Mouse (Mus musculus): Measurements from ENCODE around the gene Gstt1.
A peak's percentile ranks its signal among the peaks of the same experiment; 100 is the strongest.
"Not testable (repeated sequence)": the region's sequence is repeated elsewhere in the genome, so short reads cannot be mapped to it uniquely, and the experiment has no call there.

Gene Gstt1

DNA sequence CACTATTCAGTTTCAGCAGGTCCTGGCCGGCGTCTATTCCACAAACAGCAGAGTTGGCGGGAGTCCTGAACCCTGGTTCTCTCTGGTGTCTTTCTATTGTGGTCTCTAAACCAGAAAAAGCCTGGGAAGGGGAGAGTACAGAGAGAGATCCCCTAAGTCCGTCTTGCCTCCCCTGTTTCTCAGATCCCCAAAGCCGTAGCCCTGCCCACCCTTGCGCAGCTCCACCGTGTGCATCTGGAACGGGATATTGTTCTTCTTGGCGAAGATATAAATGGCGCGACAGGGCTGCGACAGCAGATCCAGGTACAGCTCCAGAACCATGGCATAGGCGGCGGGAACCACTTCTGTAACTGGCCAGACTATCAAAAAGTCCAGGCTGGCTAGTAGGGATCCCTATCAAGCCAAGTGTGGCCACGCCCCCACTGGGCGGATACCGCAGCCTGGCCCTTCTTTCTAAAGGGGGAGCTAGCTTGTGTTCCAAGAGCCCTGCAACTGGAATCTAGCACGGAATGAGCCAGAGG, at the start of gene Gstt1:
Gstt1 (minus strand) TSS at position 409 of the 521 bp plus-strand sequence.
- DNase-seq: peak; percentile 67

DNA sequence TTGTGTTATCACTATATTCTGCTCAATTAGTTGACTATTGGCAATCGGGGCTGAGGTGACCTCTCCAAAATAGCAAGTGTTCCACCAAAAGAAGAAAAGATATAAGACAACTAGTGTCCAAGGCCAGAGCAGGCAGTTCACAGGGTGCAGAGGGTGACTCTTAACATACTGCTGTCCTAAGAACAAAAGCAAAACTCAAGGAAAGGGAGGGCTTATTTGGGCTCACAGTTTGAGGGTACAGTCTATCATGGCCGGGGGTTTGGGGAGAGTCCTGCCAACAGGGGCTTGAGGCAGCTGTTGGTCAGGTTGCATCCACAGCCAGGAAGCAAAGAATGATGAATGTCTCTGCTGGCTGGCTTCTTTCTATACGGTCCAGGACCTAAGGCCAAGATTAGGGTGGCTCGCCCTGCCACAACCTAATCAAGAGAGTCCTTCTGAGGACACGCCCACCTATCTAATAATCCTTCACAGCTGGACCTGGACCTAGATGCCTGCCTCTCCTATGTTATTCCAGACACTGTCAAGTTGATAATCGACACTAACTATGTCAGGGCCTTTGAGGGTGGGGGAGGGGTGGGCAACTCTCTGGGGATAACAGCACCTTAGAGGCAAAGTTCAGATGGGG, 47.0 kb upstream of the Gstt1 start:
- no peak for DNase-seq

DNA sequence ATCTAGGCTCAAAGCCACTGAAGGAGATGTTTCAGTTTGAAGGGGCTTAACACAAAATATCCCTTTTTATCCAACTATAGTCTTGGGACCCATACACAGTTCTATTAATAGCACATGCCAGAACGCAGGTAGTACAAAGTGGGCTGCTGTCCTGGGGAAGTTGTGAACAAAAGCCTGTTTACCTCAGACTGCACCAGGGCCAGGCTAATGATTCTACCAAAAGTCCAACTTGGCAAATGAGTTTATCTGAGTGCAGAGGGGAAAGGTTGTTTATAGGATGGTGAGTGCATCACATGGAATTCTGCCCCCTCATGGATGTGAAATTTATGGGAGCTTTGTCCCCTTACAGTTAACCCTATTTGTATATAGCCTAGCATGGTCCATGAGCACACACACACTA, 46.4 kb upstream of the Gstt1 start:
- no peak for DNase-seq

DNA sequence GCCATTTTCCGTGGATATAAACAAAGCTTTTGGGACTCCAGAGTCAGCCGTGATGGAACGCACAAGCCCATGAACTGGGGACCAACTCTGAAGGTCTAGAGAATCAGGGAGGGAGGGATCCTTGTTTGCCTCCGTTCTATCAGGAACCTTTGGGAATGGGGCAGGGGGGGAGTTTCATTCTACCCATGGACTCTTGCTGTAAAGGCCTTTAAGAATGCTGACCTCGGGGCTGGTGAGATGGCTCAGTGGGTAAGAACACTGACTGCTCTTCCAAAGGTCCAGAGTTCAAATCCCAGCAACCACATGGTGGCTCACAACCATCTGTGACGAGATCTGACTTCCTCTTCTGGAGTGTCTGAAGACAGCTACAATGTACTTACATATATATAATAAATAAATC, 45.5 kb upstream of the Gstt1 start:
- not testable (repeated sequence) for DNase-seq

DNA sequence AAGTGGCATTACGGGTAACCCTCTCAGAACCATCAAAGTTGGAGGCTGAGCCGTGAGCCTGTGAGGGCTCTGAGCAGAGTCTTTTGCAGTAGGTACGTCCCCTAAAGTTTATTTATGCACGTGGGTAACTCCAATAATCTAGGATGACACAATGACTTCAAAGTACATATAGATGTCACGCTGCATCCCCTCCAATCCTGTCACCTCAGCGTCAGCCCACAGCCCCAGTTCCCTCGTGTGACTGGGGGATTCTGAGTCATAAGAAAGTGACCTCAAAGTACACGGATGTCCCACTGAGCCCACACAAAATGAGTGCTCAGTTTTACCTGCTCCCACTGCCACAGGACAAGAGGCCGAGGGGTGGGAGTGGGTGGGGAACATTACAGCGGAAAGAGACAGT, 40.7 kb upstream of the Gstt1 start:
- no peak for DNase-seq

DNA sequence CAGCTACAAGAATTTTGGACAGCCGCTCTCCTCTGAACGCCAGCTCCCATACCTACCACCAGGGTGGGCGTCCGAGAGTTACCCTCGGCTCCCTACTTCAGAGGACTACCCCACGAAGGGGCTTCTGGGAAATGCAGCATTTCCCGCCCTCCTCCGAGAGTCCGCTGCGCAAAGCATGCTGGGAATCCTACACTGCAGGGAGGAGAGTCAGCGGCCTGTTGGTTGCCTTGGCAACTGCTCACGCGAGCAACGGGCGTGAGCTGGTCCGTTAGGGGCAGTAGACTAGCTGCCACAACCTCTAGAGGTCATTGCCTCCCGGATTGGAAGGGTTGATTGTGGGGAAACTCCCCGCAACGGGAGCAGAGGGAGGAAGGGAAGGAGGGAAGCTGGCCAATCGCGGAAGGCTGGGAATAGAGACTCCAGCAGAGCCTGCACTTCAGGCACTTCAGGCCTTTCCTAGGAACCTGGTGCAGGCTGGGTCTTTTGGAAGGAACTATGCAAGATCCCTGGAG, 38.9 kb upstream of the Gstt1 start, which contains the start of gene Gstt2:
Gstt2 (minus strand) TSS at position 177 of the 512 bp plus-strand sequence.
- DNase-seq: peak; percentile 98

DNA sequence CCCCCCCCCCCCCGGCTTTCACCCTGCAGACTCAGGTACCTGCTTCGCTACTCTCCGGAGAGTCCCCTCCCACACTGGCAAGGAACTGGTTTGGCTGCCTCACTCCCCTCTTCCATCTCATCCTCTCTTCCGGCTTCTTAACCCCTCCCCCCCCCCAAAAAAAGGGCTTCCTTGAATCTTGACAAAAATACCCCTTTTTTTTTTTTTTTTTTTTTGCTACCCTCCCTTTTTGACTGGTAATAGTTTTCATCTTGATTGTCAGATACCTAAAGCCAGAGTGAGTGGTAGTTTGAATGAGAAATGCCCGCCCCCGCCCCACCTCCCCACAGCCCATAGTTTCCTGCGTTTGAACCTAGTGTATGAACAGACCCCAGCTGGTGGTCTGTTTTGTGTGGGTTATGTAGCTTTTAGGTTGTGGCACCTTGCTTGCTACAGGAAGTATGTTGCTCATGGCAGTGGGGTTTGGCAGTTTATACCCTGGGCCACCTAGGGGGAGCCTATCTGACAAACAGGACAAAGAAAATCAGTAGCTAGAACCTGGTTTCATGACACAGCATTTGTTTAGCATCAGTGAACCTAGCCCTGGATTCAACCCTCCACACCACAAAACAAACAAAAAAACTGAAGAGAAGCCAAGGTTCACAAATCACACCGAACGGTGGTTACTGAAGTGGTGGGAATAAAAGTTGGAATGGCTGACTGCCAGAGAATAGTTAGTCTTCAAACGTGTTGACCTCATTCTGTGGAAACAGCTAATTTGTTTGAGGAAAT, 37.6 kb upstream of the Gstt1 start:
- peak; percentile 31 for DNase-seq

DNA sequence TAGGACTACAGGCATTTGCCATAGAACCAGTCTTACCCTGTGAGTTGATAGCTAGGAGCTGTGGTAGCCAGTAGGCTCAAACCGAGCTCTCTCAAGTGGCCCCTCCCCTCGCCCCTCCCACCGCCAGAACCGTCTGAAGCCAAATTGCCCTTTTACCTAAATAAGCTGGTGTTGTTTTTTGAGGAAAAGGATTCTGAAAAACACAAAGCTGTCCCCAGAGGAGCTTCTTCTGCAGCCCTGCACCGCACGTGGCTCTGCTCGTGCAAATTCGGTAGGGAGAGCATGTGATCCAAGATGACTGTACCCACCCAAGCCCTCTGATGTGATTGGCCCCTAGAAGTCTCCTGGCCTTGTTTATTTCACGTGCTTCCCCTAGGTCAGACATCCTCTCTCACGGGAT, 36.9 kb upstream of the Gstt1 start:
- peak; percentile 68 for DNase-seq

DNA sequence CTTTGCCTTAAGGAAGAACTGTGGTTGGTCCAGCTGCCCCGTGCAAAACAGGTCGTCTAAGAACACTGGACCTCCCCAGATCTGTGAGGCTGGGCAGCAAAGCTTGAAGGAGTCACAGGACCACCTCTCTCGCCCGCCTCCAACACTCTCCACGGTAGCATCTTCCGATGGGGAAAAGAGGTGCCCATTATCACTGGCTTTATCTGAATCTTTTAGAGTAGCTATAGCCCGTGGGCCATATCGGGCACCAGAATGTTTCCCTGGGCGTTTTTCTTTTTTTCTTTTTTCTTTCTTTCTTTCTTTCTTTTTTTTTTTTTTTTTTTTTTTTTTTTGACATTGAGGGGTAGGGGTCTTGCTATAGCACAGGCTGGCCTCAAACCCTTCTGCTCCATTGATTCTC, 36.3 kb upstream of the Gstt1 start:
- no peak for DNase-seq

DNA sequence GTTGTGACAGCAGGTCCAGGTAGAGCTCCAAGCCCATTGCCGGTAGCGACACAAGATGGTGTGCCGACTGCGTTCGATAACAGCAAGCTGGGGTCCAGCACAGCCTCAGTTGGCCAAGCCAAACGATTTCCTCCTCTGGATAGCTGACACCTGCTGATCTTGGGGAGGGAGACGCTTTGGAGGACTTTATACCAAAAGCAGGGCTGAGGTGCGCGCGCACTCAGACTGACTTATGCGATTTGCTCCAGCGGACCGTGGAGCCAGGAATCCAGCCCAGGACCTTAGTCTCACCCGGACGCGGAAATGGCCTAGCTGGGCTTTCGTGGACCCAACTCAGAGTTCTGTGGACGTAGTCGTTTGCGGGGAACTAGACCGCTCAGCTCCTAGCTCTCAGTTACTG, 35.9 kb upstream of the Gstt1 start:
- DNase-seq: peak; percentile 70

DNA sequence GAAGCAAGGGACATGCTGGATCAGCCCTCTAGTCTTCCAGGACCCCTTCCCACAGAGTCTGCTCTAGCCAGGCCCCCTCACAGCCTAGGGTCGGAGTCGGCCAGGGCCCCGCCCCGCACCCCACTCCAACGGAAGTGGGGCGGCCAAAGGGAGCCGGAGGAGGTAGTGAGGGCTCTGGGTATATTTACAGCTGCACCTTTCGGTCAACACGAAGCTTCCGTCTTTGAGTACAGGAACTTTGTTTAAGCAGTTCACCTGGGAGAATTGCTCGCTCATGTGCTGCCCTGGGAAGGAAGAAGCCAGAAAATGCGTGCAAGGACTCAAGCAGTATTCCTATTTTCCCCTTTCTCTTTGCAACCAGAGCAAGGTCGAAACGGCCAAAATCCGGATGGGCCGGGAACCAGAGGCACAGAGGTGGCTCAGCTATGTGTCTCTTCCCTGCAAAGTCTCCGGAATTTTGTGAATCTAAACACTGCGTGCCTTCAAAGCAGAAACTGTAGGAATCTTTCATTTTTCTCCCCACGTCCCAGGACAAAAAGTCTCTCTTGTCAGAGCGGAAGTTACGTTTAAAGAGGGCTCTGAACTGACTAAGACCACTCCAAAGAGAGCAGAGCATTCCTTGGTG, 35.2 kb upstream of the Gstt1 start:
- no peak for DNase-seq

DNA sequence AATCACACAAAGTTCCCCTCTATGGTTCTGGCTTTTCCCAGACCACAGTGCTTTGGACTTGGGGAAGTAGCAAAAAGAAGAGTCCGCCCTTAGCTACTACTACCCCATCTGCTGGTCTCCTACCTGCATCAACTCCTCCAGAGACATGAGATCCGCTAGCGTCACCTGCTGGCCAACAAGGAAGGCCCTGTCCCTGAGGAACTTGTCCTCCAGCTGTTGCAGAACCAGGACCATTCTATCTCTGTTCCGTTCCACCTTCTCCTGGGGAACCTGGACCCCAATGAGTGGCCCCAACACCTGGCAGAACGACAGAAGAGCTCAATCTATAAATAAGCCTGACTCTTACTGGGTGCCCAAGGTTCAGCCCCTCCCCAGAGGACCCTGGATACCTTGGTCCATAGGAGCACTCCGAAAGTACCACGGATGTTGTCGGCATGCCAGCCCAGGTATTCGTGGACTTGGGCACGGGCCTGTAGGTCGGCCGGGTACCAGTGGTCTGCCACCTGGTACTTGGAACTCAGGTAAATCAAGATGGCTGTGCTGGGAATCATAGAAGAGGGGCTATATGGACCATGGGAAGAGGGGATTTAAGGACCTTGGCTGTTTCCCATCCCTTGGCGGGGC, 34.0 kb upstream of the Gstt1 start:
- peak; percentile 45 for DNase-seq

DNA sequence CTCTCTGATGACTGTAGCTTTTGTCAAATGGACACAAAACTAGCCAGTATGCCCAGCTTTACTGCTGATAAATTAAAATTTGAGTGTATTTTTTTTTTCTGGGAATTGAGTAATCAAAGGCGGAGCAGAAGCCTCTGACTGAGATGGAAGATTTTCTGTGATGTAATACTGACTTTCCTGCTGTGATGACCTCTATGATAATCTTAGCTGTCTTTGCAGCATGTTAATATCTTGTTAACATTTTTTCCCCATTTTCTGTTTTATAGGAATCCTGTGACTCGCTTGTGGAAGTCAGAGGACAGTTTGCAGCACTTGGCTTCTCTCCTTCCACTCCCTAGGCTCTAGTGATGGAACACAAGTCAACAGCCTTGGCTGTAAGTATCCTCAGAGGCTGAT, 31.9 kb upstream of the Gstt1 start:
- no peak for DNase-seq

DNA sequence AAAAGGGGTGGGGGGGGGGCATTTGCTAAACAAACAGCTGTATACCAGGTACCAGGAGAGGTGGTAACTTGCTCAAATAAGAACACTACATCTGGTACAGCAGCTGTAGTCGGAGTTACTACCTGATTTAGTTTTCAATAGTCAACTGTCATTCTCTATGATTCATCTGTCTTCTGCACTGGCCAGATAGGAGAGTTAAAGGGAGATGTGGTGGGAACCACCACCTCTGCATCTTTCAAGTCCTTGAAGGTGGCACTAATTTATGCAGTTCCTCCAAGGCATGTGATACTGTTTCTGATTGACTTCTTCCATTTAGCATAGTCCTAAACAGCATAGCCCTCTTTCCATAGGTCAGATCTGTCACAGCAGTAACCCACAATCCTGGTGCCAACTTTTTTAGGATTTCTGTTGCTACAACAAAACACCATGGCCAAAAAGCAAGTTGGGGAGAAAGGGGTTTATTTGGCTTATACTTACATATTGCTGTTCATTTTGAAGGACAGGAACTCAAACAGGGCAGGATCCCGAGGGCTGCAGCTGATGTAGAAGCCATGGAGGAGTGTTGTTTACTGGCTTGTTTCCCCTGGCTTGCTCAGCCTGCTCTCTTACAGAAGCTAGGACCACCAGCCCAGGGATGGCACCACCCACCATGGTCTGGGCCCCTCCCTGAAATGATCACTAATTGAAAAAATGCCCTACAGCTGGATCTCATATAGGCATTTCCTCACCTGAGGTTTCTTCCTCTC, 31.3 kb upstream of the Gstt1 start:
- DNase-seq: no peak

DNA sequence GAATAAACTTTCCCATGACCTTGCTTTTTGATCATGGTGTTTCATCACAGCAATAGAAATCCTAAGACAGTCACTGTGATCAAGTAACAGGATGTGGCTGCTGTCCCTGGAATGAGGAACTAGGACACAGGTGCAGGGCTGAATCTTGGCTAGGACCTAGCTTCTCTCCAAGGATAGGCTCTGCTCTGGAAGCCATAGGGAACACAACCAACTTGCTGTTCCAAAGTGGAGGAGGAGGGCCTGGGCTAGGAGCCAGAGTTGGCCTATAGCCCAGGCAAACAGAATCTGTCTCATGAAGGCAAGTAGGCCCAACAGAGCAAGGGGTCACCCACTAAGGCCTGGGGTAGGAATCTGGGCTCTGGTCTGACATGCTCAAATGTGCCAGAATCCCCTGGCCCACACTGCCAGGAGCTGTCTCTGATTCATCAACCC, 30.1 kb upstream of the Gstt1 start:
- DNase-seq: no peak

DNA sequence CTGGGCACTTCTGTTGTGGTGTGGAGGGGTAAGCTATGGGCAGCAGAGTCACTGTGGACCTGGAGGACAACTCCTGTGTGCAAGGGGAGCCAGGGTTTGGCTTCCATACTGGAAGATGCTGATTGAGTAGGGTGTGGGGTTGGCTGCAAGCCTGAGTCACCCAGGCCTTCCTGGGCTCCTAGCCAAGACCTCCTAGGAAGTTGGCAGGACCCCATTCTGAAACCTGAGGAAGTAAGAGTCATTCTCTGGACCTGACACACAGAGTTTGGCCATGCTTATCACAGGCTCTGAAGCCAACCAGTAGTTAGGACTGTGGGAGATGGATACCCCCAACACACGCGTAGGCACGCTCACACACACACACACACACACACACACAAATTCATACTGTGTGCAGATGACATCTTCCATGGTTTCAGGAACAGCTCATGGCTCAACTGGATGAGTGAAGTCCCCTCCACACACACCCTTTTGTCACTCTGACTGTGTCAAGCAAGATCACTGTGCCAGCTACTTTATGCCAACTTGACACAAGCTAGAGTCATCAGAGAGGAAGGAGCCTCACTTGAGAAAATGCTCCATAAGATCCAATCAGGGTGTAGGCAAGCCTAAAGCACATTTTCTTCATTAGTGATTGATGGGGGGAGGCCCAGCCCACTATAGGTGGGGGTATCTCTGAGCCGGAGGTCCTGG, 29.4 kb upstream of the Gstt1 start:
- no peak for DNase-seq

DNA sequence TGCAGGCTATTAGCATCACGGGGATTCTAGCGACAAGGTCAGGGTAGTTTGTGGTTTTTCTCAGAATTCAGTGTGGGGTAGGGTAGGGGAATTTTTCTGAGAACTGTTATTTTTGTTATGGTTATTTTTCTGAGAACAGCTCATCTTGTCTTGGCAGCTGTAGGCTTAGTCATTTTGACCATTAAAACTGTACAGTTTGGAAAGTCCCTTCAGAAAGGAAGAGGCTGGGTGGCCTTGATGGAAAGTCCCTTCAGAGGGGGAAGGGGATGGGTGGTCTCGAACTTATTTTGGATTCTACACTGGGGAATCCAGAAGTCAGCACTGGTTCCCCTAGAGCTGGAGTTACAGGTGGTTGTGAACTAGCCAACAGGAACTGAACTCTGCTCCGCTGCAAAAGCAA, 26.1 kb upstream of the Gstt1 start:
- no peak for DNase-seq

DNA sequence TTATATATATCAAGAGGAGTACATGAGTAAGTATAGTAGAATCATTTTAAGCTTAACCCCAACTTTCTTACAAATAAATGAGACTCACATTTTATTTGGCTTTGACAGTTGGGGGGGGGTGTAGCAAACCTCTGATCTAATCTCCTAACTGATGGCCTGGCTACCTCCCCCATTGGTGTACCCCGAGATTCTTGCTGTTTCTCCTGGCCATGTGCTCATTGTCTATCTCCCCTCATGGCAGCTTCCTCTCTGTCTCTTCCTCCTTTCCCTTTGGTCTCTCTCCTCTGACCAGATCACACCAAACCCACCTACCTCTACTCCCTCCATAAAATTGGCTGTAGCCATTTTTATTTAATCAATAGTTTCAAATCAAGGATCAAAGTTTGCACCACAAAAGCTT, 25.4 kb upstream of the Gstt1 start:
- DNase-seq: no peak

DNA sequence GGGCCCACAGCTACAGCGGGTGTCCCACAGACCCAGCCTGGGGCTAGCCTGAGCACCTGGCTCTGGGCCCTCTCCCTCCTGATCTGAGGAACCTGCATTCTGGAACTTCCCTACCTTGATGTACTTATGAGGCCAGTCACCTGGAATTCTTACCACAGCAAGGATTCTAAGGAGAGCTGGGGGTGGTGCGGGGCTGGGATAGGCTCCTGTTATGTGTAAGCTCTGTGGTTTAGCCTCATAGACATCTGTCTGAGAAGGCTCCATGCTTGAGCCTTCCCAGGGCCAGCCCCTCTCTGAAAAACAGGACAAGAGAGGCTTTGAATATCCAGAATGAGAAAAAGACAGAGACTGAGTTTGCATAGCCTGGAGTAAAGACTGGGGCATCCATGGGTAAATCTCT, 24.1 kb upstream of the Gstt1 start, which contains the start of gene Gstt4:
Gstt4 (minus strand) TSS at position 101 of the 400 bp plus-strand sequence.
- DNase-seq: no peak

DNA sequence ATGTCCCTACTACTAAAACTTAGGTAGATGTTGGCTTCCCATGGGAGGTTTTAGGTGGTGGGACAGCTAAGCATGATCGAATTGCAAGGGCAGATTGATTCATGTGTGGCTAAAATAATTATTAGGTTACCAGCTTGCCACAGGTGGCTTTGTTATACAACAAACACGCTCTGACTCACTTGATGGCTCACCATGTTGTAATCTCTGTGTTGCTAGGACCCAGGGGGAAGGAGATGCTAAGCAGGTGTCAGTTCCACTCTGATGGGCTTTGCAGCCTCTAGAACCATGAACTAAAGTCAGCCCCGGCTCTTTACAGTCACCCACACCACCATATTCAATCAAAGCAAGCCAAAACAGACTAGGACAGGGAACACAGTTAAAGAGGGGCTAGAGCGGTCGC, 21.5 kb upstream of the Gstt1 start:
- no peak for DNase-seq

DNA sequence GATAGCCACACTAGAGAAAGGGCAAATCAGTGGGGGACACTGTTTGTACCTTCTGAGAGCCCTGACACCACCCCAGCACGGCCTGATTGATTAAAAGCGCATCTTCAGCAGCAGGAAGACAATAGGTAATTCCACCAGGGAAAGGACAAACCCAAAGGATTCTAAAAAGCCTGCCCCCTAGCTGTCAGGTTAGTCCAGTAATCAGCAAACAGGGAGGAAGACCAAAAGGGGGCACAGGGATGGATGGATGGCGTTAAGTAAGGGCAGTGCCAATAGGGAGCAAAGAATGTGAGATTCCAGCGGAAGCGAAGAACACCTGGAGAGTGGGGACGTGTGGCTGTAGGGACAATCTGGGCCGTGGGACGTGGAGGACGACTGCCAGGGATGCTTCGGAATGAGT, 20.3 kb upstream of the Gstt1 start:
- DNase-seq: no peak

DNA sequence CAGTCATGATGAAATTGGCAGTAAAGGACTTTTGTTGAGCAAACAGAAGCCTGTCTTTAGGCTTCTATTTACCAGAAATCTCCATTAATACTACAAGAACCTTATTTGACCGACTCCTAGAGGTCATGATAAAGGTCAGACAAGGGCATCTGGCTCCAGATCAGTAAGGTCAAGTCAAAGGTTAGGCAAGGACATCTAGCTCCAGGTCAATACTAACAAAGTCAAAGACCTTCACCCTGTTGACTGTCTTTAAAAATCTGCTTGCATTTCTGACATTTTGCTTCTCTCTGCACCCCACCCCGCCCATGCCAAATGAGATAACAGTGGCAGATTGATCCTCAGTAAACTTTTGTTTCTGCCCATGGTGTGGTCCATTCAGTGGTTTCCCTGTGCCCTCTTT, 5.8 kb upstream of the Gstt1 start:
- DNase-seq: no peak

Measured in retina, postnatal 1 day (tissue).